Mouse (Mus musculus) lung, adult 2 months (tissue): Measurements from ENCODE around the gene Prrc2b.

Experiments used
- CTCF ChIP-seq: fragments of 200-500 bp; IDR thresholded peaks from 2 replicates; pipeline ENCODE4 v1.5.1; 2011; ENCODE audit warnings: mild to moderate bottlenecking, low read length, control low read depth; ENCODE audit not compliant: insufficient read depth
- POLR2A ChIP-seq: fragments of 200-500 bp; IDR thresholded peaks from 2 replicates; pipeline ENCODE4 v1.6.1; 2011; ENCODE audit warnings: low read depth, mild to moderate bottlenecking, control low read depth, low read length, borderline replicate concordance; ENCODE audit errors: extremely low read depth

DNA sequence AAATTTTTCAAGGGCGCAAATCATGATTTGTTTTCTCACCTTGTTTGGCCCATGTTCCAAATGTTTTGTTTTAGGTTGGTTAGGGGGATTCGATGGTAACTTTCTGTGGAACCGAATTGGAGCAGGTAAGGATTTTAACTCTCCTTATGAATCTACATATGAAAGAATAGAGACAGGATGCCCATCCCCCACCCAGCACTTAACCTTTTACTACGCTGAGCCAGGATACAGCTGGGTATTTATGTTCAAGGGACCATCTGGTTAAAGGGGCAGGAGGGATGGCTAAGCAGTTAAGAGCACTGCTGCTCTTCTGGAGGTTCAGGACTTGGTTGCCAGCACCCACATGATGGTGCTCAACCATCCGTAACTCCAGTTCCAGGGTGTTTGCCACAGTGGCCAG, 89.7 kb downstream of the Prrc2b start:
- TF ChIP-seq CTCF (no peak), POLR2A (no peak)
